Mouse (Mus musculus) leukemia stem cell, adult 10-12 weeks (primary cell): ENCODE data around the gene Tesk2. TPM values are rescaled to one million over a fixed set of nuclear protein-coding genes. Genes with fewer than 3 reads are reported as not detected.

Experiments used
- polyA plus RNA-seq: library from polyadenylated mRNA; stranded (reverse); fragments of >175 nt; gene quantifications from 2 replicates; pipeline ENCODE4 v1.2.3, GENCODE M21; 2012; ENCODE audit warnings: low replicate concordance

Gene Tesk2
- polyA plus RNA-seq = 1.8 and 2.9 TPM in 2 replicates

DNA sequence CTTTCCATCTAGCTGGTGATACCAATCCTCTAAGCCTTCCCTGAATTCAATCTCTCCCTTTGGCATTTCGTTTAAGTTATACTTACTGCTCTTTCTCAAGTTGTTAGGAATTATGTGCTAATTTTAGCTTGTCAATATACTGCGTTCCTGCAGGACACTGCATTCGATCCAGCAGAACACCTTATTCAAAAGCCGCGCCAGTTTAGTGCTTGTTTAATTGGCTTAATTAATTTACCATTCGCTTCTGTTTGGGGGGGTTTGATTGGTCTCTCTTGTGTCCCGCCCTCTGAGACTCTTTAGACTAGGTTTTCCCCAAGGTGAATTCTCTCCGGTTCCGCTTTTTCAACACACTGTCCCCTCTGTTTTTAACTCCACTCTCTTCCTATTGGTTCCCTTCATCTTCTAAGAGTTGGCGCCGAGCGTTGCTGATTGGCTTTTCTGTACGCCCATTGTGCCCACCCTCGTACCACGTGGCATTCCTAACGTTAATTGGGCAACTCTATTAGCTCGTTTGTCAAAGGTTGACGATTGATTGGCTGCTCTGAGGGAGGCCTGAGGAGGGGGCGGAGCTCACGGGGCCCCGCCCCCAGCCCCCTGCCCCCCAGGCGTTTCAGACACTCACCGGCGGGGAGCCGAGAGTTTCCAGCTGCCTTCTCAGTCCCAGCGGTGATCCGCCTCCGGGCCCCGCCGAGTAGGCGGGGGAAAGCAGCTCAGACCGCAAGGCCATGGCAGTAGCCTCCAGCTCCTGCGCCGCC, at the start of gene Tesk2:
Tesk2 (plus strand) TSS at position 606 of the 755 bp plus-strand sequence.

DNA sequence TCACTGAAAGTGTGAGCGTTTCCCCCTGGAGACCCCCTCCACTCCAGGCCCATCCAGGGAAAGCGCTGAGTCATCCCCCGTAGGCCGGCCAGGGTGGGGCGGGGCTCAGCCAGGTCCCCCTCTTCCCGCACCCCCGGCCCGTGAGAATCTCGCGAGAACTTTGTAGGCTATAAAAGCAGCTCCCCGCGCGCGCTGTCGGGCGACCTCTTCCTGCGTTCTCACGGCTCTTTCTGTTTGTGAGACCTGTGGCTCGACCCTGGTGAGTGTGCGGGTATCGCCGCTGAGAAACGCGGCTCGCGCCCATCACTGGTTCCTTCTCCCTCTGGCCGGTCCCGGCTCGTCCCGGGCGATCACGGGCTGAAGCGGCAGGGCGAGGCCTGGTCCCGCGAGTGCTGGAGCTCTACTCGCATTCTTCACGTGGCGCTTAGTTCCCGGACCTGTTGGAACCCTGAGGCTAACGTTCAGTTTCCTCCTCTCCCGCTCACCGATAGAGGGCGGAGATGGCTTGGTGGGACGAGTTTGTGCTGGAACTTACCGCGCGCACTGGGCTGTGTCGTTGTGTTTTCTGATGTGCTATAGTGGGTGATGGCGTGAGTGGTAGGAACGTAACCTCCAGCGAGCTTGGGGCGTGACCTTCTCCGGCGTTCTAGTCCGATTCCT, 35.2 kb upstream of the Tesk2 start, which contains the start of gene Prdx1:
Prdx1 (plus strand) TSS at position 143 of the 660 bp plus-strand sequence.

DNA sequence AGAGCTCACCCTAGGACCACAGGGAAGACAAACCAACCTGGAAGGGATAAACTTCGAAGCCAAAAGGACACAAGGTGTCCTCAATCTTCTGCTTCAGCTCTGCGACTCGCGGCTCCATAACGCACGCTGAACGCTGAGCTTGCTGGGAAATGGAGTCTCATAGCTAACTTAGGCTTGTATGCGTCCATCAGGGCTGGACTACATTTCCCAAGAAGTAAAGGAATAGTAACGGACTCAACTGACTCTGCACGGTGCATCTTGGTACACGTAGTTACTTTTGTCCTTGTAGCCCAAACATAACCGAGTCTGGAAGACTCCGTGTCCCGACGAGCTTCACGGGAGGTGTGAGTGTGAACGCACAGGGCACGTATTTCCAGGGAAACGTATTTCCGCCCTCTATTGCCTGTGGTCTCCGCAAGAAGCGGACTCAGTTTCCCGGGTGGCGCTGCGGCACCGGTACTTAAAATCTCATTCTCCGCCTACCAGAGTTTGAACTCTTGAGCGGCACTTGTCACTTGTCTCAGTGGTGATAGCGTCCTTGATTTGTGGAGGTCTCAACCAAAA, 12.5 kb upstream of the Tesk2 start, which contains the start of the genes Mmachc and Ccdc163:
Mmachc (minus strand) TSS at position 206 of the 564 bp plus-strand sequence.
Ccdc163 (plus strand) TSS at position 309 of the 564 bp plus-strand sequence.

DNA sequence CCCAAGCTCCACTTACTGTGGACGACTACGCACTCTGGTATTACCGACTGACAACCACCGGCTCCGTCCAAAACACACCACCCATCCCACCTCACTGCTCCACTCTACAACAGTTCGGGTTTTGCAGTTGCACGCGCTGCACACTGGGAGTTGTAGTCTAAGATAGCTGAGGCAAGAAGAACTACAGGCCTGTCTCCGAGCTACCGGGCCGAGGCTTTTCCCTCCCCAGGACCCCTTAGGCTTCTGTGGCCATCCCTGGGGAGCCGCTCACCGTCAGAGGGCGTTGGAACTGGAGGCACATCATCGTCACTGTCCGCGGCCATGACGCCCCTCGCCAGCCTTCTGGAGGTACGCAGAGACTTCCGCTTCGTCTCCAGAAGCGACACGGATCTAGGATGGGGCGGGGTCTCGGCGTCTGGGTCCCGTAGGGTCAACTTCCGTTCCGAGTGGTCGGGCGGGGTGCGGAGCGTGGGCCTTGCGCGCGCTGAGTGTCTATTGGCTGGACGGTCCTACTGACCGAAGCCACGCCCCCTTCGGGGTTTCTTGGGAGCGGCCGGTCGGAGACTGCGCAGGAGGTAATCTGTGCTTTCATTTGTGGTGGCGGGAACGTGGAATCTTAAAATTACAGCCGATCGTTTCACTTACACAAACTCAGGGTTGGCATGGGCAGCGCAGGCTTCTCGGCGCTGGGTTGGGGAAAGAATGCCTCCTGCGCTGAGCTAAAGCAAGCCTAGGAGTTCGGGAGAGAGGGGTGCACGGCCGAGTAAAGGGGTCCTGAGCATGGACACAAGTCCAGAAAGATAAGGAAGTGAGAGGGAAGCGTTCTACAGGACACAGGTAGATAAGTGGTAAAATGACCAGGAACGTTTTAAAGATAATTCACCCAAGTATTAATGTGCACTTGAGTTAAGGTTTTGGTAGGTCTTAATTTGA, 86.7 kb downstream of the Tesk2 start, which contains the start of the genes Toe1 and Mutyh:
Toe1 (minus strand) TSS at position 444 of the 933 bp plus-strand sequence.
Mutyh (plus strand) TSS at position 527 of the 933 bp plus-strand sequence.

DNA sequence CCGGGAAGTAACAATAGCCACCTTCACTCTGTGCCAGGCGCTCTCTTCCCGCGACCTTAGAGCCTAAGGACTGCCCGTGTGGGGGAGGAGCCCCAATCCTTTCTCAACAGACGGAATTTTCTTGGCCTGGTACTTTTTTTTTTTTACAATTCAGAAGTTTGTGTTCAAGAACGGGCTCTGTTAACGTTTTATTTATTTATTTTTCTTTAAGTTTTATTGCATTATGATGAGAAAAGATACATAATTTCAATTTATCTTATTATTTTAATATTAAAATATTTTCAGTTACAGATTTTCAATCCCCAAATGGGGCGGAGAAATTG, 100.9 kb downstream of the Tesk2 start, which contains the start of gene Hpdl:
Hpdl (minus strand) TSS at position 14 of the 323 bp plus-strand sequence.

Other genes starting within 250 kb of the Tesk2 start
- gene Ipp, start 213.4 kb upstream of the Tesk2 start, polyA plus RNA-seq = 0.66 and 2.1 TPM in 2 replicates
- gene Tmem69, start 165.0 kb upstream of the Tesk2 start, polyA plus RNA-seq = 0.84 and 8.9 TPM in 2 replicates
- gene Gpbp1l1, start 163.3 kb upstream of the Tesk2 start, polyA plus RNA-seq = 11.6 and 17.5 TPM in 2 replicates
- gene Ccdc17, start 124.3 kb upstream of the Tesk2 start, polyA plus RNA-seq = 0.32 and 0.99 TPM in 2 replicates
- gene Nasp, start 93.0 kb upstream of the Tesk2 start, polyA plus RNA-seq = 1.5 and 41.3 TPM in 2 replicates
- 122 and 136 TPM in 2 replicates for gene Akr1a1, start 69.3 kb upstream of the Tesk2 start, polyA plus RNA-seq
- gene Prdx1, start 35.4 kb upstream of the Tesk2 start, polyA plus RNA-seq = 0.86 and 18.9 TPM in 2 replicates
- 0.88 TPM in 1 of 2 replicates, not detected in the other for gene Mmachc, start 12.5 kb upstream of the Tesk2 start, polyA plus RNA-seq
- 1.6 and 2.3 TPM in 2 replicates for gene Ccdc163, start 12.4 kb upstream of the Tesk2 start, polyA plus RNA-seq
- gene Toe1, start 86.7 kb downstream of the Tesk2 start, polyA plus RNA-seq = 2.2 and 10.9 TPM in 2 replicates
- gene Mutyh, start 86.8 kb downstream of the Tesk2 start, polyA plus RNA-seq = 4.1 and 4.8 TPM in 2 replicates
- gene Hpdl, start 100.8 kb downstream of the Tesk2 start, polyA plus RNA-seq = 1.8 and 2.8 TPM in 2 replicates
- gene Zswim5, start 156.4 kb downstream of the Tesk2 start, polyA plus RNA-seq = 0.05 and 0.08 TPM in 2 replicates